Mouse (Mus musculus) testis, adult 2 months (tissue): ENCODE data around the gene Pnmt. TPM values are rescaled to one million over a fixed set of nuclear protein-coding genes. Genes with fewer than 3 reads are reported as not detected.
"Not testable (repeated sequence)": the region's sequence is repeated elsewhere in the genome, so short reads cannot be mapped to it uniquely, and the experiment has no call there.

Source experiments
- H3K27ac ChIP-seq: fragments of 200-500 bp; 2 replicates; pipeline ENCODE4 v1.5.1; 2012; ENCODE audit warnings: low read depth, low read length; ENCODE audit not compliant: control insufficient read depth, insufficient read depth
- H3K27me3 ChIP-seq: fragments of 200-500 bp; 2 replicates; pipeline ENCODE4 v1.6.1; 2012; ENCODE audit warnings: mild to moderate bottlenecking, low read length, moderate library complexity; ENCODE audit not compliant: control insufficient read depth, insufficient read depth
- H3K36me3 ChIP-seq: fragments of 200-500 bp; 2 replicates; pipeline ENCODE4 v1.6.1; 2012; ENCODE audit warnings: mild to moderate bottlenecking, low read length; ENCODE audit not compliant: control insufficient read depth, insufficient read depth
- H3K4me1 ChIP-seq: fragments of 200-500 bp; 2 replicates; pipeline ENCODE4 v1.6.1; 2012; ENCODE audit warnings: low read length; ENCODE audit not compliant: control insufficient read depth, insufficient read depth
- H3K4me3 ChIP-seq: fragments of 200-500 bp; 2 replicates; pipeline ENCODE4 v1.5.1; 2012; ENCODE audit warnings: low read depth, mild to moderate bottlenecking, low read length, moderate library complexity, mixed read lengths; ENCODE audit not compliant: control insufficient read depth
- CTCF ChIP-seq: fragments of 200-500 bp; IDR thresholded peaks from 2 replicates; pipeline ENCODE4 v1.5.1; 2012; ENCODE audit warnings: low read depth, mild to moderate bottlenecking, inconsistent platforms, low read length, moderate library complexity; ENCODE audit not compliant: control insufficient read depth, insufficient read depth, insufficient replicate concordance
- POLR2A ChIP-seq: fragments of 200-500 bp; IDR thresholded peaks from 2 replicates; pipeline ENCODE4 v1.6.1; 2012; ENCODE audit warnings: low read depth, mild to moderate bottlenecking, inconsistent platforms, low read length, moderate library complexity; ENCODE audit not compliant: control insufficient read depth
- polyA plus RNA-seq: library from polyadenylated mRNA; depleted of rRNA; stranded (reverse); fragments of >200 nt; gene quantifications from 2 replicates; pipeline ENCODE4 v1.2.3, GENCODE M21; 2012

The Pnmt gene
- polyA plus RNA-seq, 1 experiment = 0.35 TPM

GRCm38 (mm10) chr11:98379379-98379778 lies 6.9 kb upstream of the Pnmt start:
- no peak overlapping the region for H3K27ac ChIP-seq
- no peaks in the 10 kb centered on the region; the same call in 1 of the 2 replicates for H3K36me3 ChIP-seq
- TF ChIP-seq POLR2A (no peak), CTCF (no peak)

GRCm38 (mm10) chr11:98380106-98380505 lies 6.1 kb upstream of the Pnmt start:
- Histone ChIP-seq H3K27me3 (no peaks in the 10 kb centered on the region), H3K36me3 (no peaks in the 10 kb centered on the region; the same call in 1 of the 2 replicates), H3K4me1 (no peaks in the 10 kb centered on the region; the same call in 1 of the 2 replicates), H3K27ac (no peak overlapping the region), H3K4me3 (no peak overlapping the region)
- TF ChIP-seq CTCF = no peak
- no peak for TF ChIP-seq POLR2A

More at GRCm38 (mm10) chr11:98379379-98379778, 6.9 kb upstream of the Pnmt start:
- Histone ChIP-seq H3K4me3 (no peak overlapping the region), H3K27me3 (no peaks in the 10 kb centered on the region), H3K4me1 (no peaks in the 10 kb centered on the region; the same call in 1 of the 2 replicates)

DNA sequence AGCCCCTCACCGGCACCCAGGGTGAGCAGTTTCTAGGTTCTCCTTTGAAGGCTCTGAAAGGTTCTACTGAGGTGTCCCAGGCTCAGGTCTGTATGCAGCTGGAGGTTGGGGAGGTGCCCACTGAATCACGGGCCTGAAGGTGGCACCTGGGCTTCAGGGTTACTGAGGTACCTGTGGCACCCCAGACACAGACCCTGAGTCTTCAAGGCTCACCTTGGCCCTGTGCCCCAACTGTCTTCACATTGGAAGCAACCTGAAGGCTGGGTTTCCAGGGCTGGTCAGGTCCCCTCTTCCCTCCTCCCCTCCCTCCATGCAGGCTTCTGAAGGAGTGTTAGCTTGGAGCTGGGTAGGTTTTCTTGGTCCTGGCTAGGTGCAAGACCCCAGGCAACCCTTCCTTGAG lies 4.6 kb upstream of the Pnmt start:
- H3K36me3 ChIP-seq = no peaks in the 10 kb centered on the region; the same call in 1 of the 2 replicates

DNA sequence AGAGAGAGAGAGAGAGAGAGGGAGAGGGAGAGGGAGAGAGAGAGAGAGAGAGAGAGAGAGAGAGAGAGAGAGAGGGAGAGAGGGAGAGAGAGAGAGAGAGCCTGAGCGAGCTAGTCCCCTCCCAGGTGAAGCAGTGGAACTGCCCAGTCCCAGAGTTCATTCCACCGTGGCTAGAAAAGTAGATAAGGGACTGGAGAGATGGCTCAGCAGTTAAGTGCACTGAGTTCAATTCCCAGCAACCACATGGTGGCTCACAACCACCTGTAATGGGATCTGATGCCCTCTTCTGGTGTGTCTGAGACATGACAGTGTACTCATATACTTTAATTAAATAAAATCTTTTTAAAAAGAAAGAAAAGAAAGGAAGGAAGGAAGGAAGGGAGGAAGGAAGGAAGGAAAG lies 3.8 kb upstream of the Pnmt start:
- not testable (repeated sequence) for H3K27me3 ChIP-seq, H3K4me3 ChIP-seq, H3K36me3 ChIP-seq, H3K4me1 ChIP-seq, H3K27ac ChIP-seq

More for the DNA sequence above, 4.6 kb upstream of the Pnmt start:
- Histone ChIP-seq H3K27me3 (no peaks in the 10 kb centered on the region), H3K4me1 (peaks cover 2% of the 10 kb centered on the region; the same call in 1 of the 2 replicates), H3K27ac (no peak overlapping the region), H3K4me3 (no peak overlapping the region)
- TF ChIP-seq CTCF = no peak
- TF ChIP-seq POLR2A = no peak

DNA sequence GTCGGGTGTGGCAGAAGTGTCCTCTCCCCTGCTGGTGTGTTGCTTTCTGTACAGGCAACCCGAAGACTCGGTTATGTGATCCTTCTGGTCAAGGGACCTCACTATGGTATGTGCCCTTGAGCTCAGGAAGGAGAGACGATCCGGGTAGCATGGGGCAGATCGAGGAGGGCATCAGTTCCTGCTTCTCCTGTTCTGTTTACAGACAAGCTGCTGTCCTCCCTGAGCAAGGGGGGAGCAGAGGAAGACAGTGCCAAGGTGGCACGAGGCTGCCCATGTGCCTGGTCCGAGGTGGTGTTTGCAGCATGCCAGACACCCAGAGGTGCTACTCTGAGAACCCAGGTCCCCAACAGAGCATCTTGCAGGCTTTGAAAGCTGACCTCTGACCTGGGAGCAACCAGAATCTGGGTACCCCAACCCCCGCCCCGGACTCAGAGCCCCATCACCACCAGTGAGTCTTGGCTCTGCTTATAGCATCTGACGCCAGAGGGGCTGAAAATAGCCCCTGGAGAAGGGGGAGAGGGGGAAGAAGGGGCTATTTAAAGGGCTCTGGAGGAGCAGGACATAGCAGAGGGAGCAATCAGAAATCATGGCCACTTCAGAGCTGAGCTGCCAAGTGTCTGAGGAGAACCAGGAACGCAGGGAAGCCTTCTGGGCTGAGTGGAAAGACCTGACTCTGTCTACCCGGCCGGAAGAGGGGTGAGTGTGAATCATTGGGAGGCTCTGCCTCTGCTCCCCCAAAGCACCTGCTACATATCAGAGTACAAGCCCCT lies 2.8 kb upstream of the Pnmt start, which contains the start of gene Tcap:
Tcap (plus strand) TSS at position 551 of the 770 bp plus-strand sequence.
- no peak within 1 kb of the TSS for H3K27ac ChIP-seq
- H3K4me1 ChIP-seq = peaks cover 7% of the 10 kb centered on the region
- no peak within 1 kb of the TSS for H3K4me3 ChIP-seq
- H3K36me3 ChIP-seq = no peaks in the 10 kb centered on the region
- H3K27me3 ChIP-seq = no peaks in the 10 kb centered on the region
- TF ChIP-seq POLR2A (no peak), CTCF (no peak)

- Histone ChIP-seq H3K27me3 (no peaks in the 10 kb centered on the region), H3K27ac (no peak overlapping the region), H3K4me1 (peaks cover 12% of the 10 kb centered on the region), H3K4me3 (no peak overlapping the region), H3K36me3 (no peaks in the 10 kb centered on the region)
- TF ChIP-seq CTCF (no peak), POLR2A (no peak)
These were observed 2.0 kb upstream of the Pnmt start for GRCm38 (mm10) chr11:98384216-98384615.

DNA sequence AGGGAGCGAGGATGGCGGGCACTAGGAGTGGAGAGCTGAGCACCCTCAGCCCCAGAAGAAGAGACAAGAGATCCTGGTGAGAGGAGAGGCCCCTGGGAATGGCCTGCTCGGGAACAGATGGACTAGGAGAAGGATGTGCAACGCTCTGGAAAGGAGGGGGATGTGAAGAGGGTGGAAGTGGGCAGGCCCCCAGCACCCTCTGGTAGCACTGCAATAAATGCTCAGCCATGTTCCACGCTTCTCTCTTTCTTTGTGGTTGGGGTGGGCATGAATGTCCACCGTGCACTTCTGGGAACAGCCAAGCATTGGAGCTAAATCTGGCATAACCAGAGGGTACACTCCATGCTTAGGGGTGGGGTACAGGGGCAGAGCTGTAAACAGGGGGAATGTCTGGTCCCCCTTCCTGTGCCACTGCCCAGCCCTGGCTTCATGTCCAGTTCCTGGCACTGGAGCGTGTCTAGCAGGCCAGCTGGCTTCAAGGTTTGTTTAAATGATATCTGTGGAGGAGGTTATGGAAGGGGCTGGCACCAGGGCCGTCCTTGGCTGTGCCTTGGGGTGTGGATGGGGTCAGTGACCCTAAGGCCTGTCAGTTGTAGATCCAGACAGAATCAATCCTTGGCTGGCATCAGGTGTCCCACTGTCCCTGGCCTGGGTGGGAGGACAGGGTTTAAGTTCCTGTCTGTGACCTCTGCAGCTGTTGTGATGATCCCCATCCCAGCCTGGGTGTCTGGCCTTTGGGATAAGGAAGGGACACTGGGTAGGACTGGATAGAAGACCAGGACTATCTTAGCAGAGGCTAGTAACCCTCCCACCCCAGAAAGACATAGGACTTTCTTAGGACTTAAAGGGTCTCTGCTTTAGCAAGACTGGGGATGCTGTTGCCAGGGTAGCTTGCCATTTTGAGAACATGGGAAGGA lies 1.3 kb upstream of the Pnmt start:
- no peak overlapping the region for H3K27ac ChIP-seq
- no peaks in the 10 kb centered on the region for H3K36me3 ChIP-seq
- H3K27me3 ChIP-seq = no peaks in the 10 kb centered on the region
- H3K4me3 ChIP-seq = no peak overlapping the region
- TF ChIP-seq POLR2A (no peak), CTCF (no peak)
- peaks cover 15% of the 10 kb centered on the region for H3K4me1 ChIP-seq
